Mouse (Mus musculus) lung, adult 10 weeks (tissue): ENCODE results near the gene Tppp2. TPM values are rescaled to one million over a fixed set of nuclear protein-coding genes. Genes with fewer than 3 reads are reported as not detected.

ENCODE experiments used
- polyA plus RNA-seq: library from polyadenylated mRNA; stranded (reverse); fragments of 350-450 nt; fragmentation: Illumina TruSeq; extraction: RNeasy Lipid Tissue Mini Kit (QIAGEN cat#74804); gene quantifications from one replicate; pipeline ENCODE4 v1.2.3, GENCODE M21; 2014; ENCODE audit warnings: low read depth, low replicate concordance; ENCODE audit not compliant: insufficient read depth

Tppp2 gene
- not detected for polyA plus RNA-seq

GRCm38 (mm10) chr14:51918125-51918524, at the start of gene Tppp2:
Gene Tppp2, plus strand, starts transcription at chr14:51918425.

GRCm38 (mm10) chr14:51884598-51885331, 33.5 kb upstream of the Tppp2 start, which contains the start of gene Mettl17:
Gene Mettl17, plus strand, starts transcription at chr14:51884842.

DNA sequence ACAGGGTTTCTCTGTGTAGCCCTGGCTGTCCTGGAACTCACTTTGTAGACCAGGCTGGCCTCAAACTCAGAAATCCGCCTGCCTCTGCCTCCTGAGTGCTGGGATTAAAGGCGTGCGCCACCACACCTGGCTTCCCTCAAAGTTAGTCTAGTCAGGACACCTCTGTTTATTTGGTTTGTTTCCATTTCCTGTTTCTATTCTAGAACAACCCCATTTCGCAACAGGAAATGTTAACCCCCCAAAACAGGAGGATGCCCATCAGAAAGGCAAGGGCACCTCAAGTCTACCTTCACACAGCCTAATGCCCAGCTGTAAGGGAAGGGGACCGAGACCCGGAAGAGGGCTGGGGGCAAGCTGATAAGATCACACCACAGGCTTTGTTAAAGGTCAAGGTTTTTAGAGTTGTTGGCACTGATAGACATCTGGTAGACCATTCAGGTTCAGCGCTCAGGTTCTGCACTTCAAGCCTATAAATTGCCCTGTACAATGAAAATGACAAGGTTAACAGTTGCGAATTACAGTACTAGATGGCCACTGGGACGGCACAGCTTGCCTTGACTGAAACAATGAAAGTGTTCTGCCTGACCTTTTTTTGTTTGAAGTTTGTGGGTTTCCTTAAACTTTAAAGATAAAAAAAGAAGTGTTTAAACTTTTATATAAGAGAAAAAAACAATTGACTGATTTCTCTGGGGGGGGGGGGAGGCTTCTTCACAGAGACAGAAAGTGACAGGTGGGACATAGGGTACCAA, 25.9 kb upstream of the Tppp2 start, which contains the start of gene Slc39a2:
TSS of gene Slc39a2 (plus strand) at position 699 of the 749 bp plus-strand sequence.

GRCm38 (mm10) chr14:51913960-51914762, 4.1 kb upstream of the Tppp2 start, which contains the start of gene Ndrg2:
Gene Ndrg2, minus strand, starts transcription at chr14:51914158.

DNA sequence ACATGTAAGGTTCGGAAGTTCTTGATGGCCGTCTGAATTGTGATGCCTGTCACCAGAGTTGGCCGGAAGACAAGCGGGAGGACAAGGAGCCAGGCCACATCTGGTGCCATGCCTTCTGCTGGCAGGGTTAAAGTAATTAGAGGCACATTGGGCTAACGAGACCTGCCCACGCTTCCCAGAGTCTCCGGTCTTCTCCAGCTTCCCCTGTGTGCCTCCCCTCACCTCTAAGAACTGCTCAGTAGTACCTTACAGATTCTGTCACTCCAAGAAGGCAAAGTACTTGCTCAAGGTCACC, 4.3 kb downstream of the Tppp2 start, which contains the start of gene Rnase13:
TSS of gene Rnase13 (minus strand) at position 203 of the 295 bp plus-strand sequence.

Other genes starting within 250 kb of the Tppp2 start
- not detected for gene Gm17079, start 223.0 kb upstream of the Tppp2 start, polyA plus RNA-seq
- not detected for gene Gm5800, start 201.2 kb upstream of the Tppp2 start, polyA plus RNA-seq
- gene Ang4, start 144.8 kb upstream of the Tppp2 start, polyA plus RNA-seq: not detected
- not detected for gene AY358078, start 118.4 kb upstream of the Tppp2 start, polyA plus RNA-seq
- 0.64 TPM for gene Ear6, start 64.7 kb upstream of the Tppp2 start, polyA plus RNA-seq
- 14.0 TPM for gene Mettl17, start 33.6 kb upstream of the Tppp2 start, polyA plus RNA-seq
- gene Slc39a2, start 25.5 kb upstream of the Tppp2 start, polyA plus RNA-seq: 1.9 TPM
- gene Ndrg2, start 4.3 kb upstream of the Tppp2 start, polyA plus RNA-seq: 80.7 TPM
- not detected for gene Rnase13, start 4.3 kb downstream of the Tppp2 start, polyA plus RNA-seq
- gene Arhgef40, start 66.3 kb downstream of the Tppp2 start, polyA plus RNA-seq: 27.4 TPM
- gene Tmem253, start 97.2 kb downstream of the Tppp2 start, polyA plus RNA-seq: 0.62 TPM
- 23.2 TPM for gene Zfp219, start 102.3 kb downstream of the Tppp2 start, polyA plus RNA-seq
- gene Olfr221, start 124.0 kb downstream of the Tppp2 start, polyA plus RNA-seq: not detected
- gene Hnrnpc, start 185.6 kb downstream of the Tppp2 start, polyA plus RNA-seq: 154 TPM
- 2.1 TPM for gene Rpgrip1, start 192.3 kb downstream of the Tppp2 start, polyA plus RNA-seq